Mouse (Mus musculus) lung, postnatal 0 days (tissue): ENCODE measurements at regions not wholly inside any gene's neighbourhood (a gene's known extent, or its start where the extent isn't known, plus 50 kb on each side); places are given as distances from the start of the nearest gene placed in this dataset.

Experiments
- ATAC-seq: fragments of 200-750 bp; cut with Nextera tagmentation; 2 replicates; pipeline ENCODE4 v1.8.0; 2017; ENCODE audit warnings: moderate library complexity
- DNase-seq: peaks from one replicate; pipeline ENCODE4 v3.0.0-alpha.2; 2016; ENCODE audit warnings: low spot score
- H3K27ac ChIP-seq: fragments of 300-500 bp; sonication (generic); 2 replicates; pipeline ENCODE4 v1.5.1; 2014; ENCODE audit warnings: antibody characterized with exemption, mild to moderate bottlenecking, low read length, mixed read lengths
- H3K27me3 ChIP-seq: fragments of 300-500 bp; sonication (generic); replicated peaks from 2 replicates; pipeline ENCODE4 v1.6.1; 2014; ENCODE audit warnings: low read length, mixed read lengths; ENCODE audit not compliant: insufficient read depth
- H3K36me3 ChIP-seq: fragments of 300-500 bp; sonication (generic); 2 replicates; pipeline ENCODE4 v1.6.1; 2014; ENCODE audit warnings: low read length, mixed read lengths; ENCODE audit not compliant: insufficient read depth
- H3K4me1 ChIP-seq: fragments of 300-500 bp; sonication (generic); 2 replicates; pipeline ENCODE4 v1.6.1; 2014; ENCODE audit warnings: antibody characterized with exemption, low read depth, low read length, mixed read lengths; ENCODE audit not compliant: insufficient read depth
- H3K4me2 ChIP-seq: fragments of 300-500 bp; sonication (generic); replicated peaks from 2 replicates; pipeline ENCODE4 v1.6.1; 2014; ENCODE audit warnings: low read depth, mild to moderate bottlenecking, low read length, moderate library complexity, mixed read lengths
- H3K4me3 ChIP-seq: fragments of 300-500 bp; sonication (generic); 2 replicates; pipeline ENCODE4 v1.5.1; 2014; ENCODE audit warnings: low read depth, low read length
- H3K9ac ChIP-seq: fragments of 300-500 bp; sonication (generic); replicated peaks from 2 replicates; pipeline ENCODE4 v1.6.1; 2014; ENCODE audit warnings: low read depth, mild to moderate bottlenecking
- H3K9me3 ChIP-seq: fragments of 300-500 bp; sonication (generic); 2 replicates; pipeline ENCODE4 v1.6.1; 2016; ENCODE audit warnings: low read length, mixed read lengths
- CTCF ChIP-seq: IDR thresholded peaks from 2 replicates; pipeline ENCODE4 v1.5.1; 2016; ENCODE audit warnings: antibody characterized with exemption, mild to moderate bottlenecking
- EP300 ChIP-seq: IDR thresholded peaks from 2 replicates; pipeline ENCODE4 v1.6.1; 2016; ENCODE audit warnings: antibody characterized with exemption, mild to moderate bottlenecking, control low read depth
- WGBS: fragments of 180-500 bp; shearing (Covaris S2); extraction: QIAGEN DNeasy Blood & Tissue Kit; methylation state at CpG from one replicate; pipeline ENCODE4 v1.1.7; 2014; 5-methylcytosine and 5-hydroxymethylcytosine counted together

DNA sequence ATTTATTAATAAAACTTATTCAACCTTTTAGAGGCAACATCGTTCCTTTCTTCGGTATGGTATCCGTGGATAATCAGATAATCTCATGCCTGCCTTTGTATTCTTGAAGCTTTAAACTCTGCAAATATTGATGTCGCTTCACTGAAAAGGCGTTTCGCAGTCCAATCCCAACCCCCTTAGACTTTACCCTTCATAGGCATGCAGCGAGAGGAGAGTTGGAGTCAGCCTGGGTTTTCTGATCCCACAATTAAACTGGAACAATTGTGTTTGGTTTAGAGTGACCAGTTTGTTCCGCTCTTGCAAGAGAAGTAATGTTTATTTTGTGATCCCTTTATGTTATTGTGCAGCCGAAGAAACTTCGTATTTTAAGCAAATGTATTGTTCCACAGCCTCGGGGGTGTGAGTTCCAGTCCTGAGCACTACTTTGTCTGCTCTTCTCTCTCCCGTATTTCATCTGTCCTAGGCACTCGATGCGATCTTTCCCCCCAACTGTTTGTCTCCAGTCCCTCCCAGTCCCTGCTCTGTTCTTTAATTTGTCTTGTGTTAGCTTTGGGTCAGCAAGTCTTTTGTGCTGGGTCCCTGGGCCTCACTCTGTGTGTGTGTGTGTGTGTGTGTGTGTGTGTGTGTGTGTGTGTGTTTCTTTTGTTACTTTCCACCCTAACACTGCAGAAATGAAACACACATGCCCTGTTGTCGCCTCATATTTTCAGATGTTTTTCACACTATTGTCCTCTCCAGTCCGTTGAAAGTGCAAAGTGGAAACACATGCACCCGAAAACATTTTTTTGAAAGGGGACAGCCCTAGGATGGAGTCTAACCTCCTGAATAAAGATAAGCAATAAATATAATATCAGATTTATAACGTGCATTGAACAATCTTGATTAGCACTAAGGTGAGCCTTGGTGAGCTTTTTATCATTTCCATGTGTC lies 318.7 kb downstream of the Parp8 start:
- no peaks in the 10 kb centered on the region for H3K9me3 ChIP-seq
- H3K4me3 ChIP-seq: no peak overlapping the region
- H3K36me3 ChIP-seq: no peaks in the 10 kb centered on the region
- H3K27ac ChIP-seq: no peak overlapping the region
- 13% methylated on average over 18 of the region's 18 CpGs for WGBS
- no peak overlapping the region for H3K9ac ChIP-seq
- no peak for DNase-seq
- no peak overlapping the region for H3K4me2 ChIP-seq
- no peak for ATAC-seq
- peaks cover 41% of the 10 kb centered on the region; the same call in 1 of the 2 replicates for H3K27me3 ChIP-seq
- TF ChIP-seq CTCF (no peak), EP300 (no peak)
- peaks cover 3% of the 10 kb centered on the region; the same call in 1 of the 2 replicates for H3K4me1 ChIP-seq

DNA sequence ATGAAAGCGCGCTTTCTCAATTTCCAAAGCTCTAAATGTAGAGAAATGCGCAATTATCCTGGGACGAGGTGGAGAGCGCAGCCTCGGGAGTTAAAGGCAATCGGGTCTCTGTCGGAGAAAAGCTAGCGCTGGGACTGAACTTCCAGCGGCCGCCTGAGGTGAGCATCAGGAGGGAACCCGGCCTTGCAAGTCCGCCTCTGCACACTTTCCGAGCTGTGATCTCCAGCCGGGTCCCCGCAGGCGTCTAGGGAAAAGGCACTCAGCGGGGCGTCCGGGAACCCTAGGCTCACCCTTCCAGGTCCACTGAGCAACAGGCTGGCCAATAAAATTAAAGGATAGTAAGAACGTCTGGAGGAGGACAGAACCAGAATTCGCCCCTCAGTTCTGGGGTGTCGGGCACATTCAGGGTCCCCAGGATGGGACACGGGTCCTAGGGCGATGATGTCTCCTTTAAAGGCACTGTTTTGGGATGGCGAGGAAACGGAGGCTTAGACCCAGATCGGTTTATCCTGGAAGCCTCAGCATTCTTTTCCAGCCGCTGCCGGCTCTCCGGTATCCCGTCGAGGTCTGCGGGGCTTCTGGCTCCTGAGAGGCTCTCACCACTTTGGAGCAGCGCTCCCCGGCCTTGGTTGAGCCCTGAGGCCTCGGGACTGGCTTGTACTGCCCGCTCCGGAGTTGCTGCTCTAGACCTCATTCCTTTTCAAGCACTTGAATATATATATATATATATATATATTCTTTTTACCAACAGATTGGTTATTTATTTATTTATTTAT lies 319.5 kb downstream of the Parp8 start:
- no peak overlapping the region for H3K27ac ChIP-seq
- peaks cover 36% of the 10 kb centered on the region; the same call in 1 of the 2 replicates for H3K27me3 ChIP-seq
- H3K36me3 ChIP-seq: no peaks in the 10 kb centered on the region
- no peaks in the 10 kb centered on the region for H3K4me1 ChIP-seq
- DNase-seq: no peak
- no peaks in the 10 kb centered on the region for H3K9me3 ChIP-seq
- 2% methylated on average over 39 of the region's 39 CpGs for WGBS
- TF ChIP-seq CTCF (no peak), EP300 (no peak)
- peak overlapping the region; percentile 35 for H3K4me2 ChIP-seq
- no peak for ATAC-seq
- no peak overlapping the region for H3K9ac ChIP-seq
- H3K4me3 ChIP-seq: peak overlapping the region; percentile 2; the same call in 1 of the 2 replicates

DNA sequence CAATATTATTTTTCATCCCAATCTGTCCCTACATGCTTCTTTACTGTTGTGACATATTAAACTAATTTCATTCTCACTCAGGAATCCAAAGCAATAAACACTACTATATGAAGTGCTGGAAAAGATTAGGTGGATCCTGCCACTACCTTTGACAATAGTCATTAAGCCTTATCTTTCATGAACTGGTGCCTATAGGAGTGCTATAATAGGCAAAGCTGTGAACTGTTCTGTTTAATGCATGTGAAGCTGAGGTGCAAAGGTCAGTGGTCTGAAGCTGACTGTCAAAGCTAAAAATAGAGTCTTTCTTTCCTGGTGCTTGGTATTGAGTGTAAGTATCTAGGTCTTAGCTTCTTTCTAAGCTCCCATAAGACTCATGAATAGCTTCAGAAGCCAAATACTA lies 336.6 kb downstream of the Parp8 start:
- no peak for TF ChIP-seq EP300
- no peak for TF ChIP-seq CTCF
- Histone ChIP-seq H3K4me3 (no peak overlapping the region), H3K36me3 (no peaks in the 10 kb centered on the region), H3K27ac (no peak overlapping the region), H3K4me1 (no peaks in the 10 kb centered on the region), H3K9me3 (no peaks in the 10 kb centered on the region), H3K9ac (no peak overlapping the region), H3K27me3 (no peaks in the 10 kb centered on the region), H3K4me2 (no peak overlapping the region)
- ATAC-seq: no peak
- no peak for DNase-seq
